Mouse (Mus musculus) cerebellum, adult 8-10 months (tissue): ENCODE results near the gene Dusp22.

Experiments used
- DNase-seq: peaks from one replicate; pipeline ENCODE4 v3.0.0; 2022

The Dusp22 gene

DNA sequence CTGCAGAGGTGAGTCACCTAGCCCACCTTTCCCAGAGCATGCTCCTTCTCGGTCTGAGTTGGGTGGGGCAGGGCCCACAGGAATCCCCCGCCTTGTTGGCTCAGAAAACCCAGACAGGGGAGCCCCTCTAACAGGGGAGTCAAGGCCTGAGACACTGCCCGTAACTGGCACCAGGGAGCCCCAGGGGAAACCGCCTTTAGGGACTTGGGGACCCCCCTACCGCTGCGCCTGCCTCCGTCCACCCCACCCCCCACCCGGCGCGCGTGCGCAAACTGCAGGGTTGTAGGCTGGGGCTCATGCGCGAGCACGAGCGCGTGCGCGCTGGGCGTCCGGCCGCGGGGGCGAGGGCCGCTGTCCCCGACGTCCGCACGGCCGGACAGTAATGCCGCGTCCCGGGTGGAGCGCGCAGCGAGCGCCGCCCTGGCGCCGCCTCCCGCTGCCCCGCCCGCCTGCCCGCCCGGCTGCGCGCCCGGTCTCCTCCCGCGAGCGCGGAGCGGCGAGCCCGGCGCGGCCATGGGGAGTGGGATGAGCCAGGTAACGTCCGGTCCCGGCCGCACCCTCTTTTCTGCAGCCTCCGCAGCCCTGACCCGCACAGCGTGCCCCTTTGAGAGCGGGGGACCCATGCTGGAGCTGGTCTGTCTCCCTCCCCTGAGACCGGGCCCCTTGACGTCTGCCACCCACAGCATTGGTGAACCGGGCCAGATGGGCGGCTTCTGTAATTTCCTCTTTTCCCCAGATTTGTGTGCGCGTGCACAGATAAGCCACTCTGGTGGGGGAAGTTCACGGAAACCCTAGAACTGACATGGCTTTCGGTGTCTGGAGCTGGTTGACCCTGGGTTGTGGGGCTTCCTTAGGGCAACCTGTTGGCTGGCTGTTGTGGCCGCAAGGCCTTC is at the start of gene Dusp22:
Gene Dusp22, plus strand, starts transcription at position 387 of the 893 bp plus-strand sequence.
- peak; percentile 87 for DNase-seq

DNA sequence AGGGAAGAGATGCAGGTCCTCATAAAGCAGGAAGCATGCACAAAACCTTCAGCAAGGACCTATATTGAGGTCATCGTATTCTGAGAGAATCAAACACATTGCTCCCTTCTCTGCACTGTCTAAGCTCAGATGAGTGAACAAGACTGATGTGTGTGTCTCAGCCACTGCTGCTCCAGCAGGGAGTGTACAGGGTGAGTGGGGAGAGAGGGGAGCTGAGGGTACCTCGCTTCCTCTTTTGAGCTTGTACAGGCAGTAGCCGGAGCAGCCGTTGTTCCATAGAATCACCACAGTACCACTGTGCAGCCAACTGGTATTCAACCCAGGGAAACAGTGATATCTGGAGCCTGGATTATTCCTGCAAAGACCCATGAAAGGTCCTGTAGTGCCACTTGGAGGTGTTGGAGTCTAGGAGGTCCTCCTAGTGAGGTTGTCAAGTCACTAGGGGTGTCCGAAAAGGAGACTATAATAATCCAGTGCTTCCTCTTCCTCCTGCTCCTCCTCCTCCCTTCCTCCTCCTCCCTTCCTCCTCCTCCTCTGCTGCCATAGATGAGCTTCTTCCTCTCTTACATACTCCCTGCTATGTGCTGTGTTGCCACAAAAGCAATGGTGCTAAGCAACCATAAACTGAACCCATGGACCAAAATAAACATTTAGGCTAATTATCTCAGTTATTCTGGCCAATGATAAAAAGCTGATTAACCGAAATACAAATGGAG is 47.6 kb upstream of the Dusp22 start:
- no peak for DNase-seq

DNA sequence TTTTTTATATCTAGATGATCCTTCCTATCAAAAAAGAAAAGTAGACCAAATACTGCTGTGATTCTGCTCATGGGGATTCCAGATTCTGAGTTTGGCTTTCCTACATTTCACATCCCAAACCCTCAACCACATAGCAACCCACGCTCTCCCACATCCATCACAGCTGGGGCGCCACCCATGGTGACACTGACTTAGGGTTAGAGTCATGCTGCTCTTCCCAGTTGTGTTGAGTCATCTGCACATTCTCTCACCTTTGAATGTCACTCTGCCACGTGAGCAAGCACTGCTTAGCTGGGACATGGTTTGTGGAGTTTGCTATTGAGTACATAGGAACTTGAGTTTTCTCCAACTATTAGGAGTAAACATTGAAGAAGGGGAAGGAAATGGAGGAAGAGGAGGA is 40.1 kb upstream of the Dusp22 start:
- DNase-seq = no peak

DNA sequence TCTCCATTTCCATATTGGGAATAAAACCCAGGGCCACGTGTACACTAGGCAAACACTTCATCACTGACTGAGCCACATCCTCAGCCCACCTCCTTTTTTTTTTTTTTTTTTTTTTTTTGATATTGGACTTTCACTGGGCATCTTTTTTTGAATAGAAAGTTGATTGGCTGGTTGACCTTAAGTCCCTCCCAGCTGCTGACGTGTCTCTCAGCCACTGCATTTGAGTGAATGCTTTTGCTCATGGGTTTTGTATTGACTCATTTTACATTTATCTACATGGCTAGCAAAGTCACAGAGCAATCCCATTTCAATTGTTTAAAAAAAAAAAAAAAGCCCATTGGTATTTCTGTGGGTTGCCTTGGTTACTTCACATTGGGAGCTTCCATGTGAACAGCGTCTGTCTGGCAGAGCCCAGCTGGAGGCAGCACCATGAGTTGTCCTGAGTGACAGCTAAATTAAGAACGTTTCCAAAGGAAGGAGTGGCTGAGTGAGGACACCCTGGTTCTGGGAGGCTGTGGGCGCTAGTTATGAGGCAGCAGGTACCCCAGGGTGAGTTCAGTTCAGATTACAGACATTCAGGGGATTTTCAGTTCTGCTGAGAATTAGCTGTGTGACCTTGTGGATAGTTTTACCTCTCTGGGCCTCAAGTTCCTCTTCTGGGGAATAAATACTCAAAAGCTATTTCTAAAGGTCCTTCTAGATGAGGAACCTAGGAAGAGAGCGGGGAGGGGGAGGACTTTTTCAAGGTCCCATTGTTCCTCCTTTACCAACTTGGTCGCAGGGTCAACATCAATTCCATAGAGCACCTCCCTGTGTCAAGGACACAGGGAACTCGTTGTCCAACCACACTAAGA is 31.4 kb upstream of the Dusp22 start:
- no peak for DNase-seq

DNA sequence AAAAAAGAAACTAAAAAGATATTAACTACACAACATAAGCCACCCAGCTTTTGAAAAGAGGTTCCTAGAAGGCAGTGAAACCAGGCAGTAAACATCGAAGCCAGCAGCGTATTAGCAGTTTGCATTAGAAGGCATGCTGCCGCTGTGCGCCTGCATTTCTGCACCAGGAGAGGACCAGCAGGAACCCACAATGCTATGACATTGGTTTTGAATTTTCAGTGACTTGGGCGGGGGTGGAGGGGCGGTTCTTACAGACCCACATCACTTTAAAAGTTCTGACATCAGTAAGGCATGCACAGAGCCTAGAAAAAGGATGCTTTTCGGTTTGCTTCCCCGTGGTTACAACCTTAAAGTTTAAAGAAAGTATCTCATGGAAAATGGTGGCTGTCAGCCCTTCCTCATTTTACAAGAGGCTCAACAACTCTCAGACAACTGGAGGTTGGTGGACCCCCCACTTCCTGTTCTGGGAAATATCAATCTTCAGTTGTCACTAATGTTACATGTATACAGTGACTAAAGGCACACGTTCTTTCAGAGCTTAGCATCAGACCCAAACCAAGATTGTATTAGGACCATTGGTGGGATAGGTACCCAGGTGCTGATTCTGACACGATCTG is 29.9 kb upstream of the Dusp22 start:
- DNase-seq = no peak

DNA sequence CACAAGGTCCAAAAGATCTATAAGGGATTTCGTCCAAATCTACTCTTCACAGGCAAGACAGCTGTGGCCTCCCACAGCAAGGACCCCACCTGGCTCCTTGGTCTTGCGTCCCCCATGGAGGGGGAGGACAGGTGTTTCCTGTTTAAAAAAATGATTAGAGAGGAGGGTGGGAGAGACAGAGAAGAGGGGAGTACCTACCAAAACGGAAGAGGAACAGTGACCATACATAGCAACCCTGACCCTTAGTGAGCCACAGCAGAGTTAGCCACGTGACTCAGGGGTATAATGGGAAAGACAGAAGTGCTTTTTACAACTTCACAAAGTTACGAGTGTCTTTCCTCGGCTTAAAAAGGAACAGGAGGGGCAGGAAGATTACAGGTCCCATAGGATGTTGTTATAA is 26.8 kb upstream of the Dusp22 start:
- DNase-seq = no peak

DNA sequence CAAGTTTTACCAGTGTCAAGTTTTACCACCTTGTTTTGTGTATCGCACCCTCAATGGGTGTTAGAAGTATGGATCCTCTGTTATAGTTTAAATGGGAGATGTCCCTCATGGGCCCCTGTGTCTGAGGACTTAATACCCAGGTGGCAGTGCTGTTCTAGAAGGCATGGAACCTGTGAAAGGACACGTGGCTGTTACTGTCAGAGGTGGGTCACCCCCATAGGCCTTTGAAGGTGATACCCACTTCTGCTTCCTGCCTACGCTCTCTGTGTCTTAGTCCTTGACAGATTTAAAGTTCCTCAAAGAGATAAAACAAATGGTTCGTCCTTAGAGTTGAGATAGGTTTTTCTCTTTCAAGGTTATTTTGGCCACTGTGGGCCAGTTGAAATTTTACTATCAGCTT is 23.3 kb upstream of the Dusp22 start:
- DNase-seq = no peak

DNA sequence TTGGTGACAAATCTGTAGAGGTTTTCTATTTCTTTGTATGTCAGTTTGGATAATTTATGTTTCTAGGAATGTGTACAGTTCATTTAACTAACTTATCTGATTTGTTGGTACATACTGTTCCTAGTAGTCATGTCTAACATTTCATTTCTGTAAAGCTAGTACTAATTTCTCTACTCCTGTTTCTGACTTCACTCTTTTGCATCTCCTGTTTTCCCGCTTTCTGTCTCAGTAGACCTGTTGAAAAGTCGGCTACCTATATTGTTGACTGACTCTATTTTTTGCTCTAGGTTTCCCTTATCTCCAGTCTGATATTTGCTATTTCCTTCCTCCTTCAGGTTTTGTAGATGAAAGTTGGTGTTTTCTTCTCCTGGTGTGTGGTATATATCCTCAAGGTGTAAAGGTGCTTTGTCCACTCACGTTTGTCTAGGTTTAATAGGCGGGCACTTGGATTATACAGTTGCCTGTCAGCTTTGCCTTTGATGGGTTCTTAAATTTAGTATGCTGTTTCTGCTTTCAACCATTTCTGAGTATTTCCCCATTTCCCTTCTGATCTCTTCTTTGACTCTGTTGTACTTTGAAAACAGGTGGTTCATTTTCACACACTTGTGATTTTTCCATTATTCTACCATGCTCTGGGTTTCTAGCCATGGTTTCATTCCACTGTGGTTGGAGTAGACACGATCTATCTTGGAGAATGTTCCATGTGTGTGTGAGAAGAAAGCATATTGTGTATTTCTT is 21.3 kb upstream of the Dusp22 start:
- no peak for DNase-seq

DNA sequence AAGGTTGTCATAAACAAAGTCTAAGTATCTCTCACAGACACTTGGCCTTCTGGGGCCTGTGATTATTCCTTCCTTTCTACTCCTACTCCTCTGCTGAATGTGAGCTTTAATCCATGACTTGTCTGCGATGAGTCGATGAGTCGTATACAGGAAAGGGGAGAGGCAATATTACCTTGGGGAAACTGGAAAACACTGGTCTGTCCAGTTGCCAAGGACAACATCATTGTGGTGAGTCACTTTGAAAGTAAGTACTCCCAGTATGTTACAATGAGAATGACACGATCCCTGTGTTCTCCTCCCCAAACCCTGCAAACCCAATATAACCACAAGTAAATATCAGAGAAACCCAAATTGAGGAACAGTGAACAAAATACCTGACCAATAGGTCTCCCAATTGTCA is 17.7 kb upstream of the Dusp22 start:
- no peak for DNase-seq

DNA sequence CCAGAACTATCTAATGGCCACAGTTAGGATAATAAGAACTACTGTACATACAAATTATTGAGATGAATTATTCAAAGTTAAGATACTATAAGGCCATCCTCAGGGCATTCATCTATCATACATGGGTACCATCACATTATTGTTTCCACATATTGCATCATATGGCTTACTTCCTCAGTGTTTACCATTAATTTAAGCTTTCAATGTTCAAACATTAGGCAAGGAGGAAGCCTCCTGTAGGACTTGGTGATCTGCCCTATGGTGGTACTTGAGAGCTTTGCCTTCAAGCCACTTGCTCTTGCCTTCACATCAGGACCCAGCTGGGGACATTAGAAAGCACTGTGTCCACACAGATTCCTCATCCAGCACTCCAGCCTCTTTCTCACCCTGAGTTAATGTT is 11.3 kb upstream of the Dusp22 start:
- no peak for DNase-seq

DNA sequence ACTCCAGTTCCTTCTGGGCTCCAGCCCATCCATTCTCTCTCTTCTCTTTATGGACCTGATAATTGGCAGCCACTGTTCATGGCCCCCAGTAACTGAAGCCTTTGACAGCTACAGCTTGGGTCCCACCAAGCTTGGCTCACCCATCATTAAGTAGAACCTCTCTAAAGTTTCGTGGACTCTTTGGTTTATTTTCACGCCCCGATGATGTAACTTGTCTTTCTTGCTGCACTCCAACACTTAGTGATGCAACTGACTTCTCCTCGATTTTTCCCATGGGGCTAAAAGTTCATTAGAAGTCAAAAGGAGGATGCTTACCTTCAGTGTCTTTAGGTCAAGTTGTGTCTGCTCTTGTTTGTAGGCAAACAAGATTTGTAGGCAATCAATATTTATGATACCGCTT is 10.6 kb upstream of the Dusp22 start:
- no peak for DNase-seq

DNA sequence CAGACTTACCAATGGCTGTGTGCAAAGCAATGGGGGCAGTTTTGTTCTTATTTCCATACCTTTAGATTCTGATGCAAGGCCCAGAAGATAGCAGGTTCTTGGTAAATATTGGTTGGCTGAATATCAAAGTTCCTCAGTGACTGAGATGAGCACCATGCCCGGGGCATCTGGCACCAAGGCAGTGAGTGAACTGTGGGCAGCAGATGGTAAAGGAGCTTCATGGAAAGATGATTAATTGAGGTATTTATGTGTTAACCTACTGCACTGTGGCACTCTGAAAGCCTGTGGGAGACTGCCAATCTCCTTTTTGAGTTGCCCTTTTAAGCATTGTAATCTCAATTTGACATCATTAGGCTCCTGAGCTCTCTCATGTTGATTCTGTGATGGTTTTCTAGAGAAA is 9.1 kb upstream of the Dusp22 start:
- DNase-seq = no peak

DNA sequence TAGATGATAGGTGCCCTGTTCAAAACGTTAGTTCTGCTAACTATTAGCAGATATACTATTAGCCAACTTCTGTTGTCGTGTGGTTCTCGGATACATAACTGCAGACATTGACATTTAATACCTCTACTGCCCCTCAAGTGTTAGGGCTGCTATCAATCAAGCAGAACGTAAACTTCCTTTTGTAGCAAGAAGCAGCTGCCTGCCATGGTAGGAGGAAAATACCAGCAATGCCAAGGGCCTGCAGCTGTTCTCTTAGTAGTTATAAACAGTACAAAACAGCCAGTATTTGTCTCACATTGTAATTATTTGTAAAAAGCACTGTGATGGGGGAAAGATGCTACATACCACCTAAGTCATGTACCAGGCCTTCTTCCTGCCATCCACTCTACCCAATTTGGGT is 6.7 kb upstream of the Dusp22 start:
- DNase-seq = no peak

DNA sequence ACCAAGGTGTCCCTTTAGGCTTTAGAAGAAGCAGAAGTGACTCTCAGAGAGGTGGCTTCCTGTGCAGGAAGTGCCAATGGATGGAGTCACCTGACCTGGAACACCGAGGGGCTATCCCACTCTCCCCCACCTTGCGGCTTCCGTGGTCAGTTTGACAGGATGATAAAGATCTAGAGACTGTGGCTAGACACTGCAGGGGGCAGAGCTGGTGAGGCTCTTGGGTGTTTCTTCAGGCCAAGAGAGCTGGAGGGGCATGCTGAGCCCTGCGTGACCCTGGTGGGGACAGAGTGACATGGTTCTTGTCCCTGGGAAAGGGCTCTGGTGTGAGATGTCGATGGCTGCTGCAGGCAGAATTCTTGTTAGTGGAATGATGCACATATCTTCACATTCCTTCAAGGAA is 5.3 kb upstream of the Dusp22 start:
- no peak for DNase-seq

DNA sequence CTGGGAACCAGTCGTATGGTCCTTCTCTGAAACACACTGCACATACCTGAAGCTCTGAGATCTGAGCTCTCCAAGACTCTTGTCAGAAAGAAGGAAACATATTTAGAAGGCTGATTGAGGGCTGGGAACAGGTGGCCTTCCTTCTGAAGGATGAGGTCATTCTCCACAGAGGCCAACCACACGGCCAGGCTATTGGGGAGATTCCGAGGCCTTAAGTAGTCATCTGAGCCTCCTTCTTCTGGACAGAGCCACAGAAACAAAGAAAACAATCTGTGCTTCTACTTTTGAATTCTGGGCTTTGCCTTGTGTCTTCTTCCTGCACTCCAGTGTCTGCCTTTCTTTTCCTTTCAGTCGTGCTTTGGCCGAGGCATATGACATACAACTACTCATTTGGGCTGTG is 2.9 kb upstream of the Dusp22 start:
- DNase-seq = no peak

DNA sequence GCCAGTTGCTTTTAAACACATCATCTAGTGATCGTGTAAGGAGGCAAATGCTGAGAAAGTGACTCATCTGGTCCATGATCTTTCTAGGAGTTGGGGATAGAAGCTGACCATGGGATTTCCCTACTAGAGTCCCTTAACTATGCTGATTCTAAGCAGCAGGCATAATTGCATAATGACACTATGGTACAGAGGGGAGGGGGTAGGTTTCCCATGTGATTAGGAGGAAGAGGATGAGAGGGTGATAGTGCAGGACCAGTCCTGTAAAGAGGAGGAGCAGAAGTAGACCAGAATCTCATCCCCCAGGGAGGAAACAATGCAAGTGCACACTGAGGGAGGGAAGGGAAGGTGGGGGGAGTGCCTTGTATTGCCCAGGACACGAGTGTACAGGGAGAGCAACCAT is 2.0 kb upstream of the Dusp22 start:
- no peak for DNase-seq

DNA sequence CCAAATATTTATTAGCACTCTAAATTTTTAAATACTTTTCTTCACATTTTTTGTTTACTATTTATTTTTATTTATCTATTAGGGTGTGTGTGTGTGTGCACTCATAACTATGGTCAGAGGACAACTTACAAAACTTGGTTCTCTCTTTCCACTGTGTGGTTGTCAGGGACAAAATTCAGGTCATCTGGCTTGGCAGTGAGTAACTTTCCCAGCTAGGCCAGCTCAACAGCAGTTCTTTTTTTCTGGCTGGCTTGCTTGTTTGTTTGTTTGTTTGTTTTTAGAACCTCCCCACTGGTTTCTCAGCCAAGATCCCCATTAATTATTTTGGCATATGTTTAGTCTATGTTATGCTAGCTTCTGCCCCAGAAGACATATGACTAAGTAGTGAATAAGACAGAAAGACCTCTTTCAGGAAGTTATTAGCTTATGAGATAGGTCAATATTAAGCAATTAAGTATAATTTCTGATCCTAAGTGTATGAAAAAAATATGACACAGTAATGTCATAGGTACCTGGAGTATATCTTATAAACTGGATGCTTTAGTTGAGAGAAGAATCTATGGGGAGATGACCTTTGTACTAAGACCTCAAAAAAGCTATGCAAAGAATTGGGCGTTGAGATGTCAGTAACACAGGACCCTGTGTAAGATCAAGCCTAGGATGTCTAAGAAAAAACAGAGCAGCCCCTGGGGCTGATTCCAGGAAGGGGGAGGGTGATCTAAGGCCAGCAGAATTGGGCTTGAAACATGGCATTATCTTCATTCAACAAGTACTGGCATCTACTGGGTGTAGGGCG is 1.4 kb upstream of the Dusp22 start:
- no peak for DNase-seq

DNA sequence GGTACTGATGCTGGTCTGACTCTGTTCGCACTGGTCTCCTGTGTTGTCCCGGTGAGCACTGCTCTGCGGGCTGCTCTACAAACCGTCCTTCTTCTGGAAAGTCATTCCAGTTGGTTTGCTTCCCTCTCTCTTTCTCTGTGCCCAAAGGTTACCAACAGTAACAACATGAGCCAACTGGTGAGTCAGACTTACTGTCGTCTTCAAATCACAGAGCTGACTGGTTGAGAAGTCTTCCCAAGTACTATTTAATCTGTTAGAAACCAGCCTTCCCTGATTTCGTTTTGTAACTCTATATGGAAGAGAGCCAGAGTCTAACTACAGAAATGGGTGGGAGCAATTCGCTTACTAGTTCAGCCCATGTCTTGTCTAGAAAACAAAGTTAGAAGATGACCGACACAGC is 5.5 kb downstream of the Dusp22 start:
- DNase-seq = no peak

DNA sequence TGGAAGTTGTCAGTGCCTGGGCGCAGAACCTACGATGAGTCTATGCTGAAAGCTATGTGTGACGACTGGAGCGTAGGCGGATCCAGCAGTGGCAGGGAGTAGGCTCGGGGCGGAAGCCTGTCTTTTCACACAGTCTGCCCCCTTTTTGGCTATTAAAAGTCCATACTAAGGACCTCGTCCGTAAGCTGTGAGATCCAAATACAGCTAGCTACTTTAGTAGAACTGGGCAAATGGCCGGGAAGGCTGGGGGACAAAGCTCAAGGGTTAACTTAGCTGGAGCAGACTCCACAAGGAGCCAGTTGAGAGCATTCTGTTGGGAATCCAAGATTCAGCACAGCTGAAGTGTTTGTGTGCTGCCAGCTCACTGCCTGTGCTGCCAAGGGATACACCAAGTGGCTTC is 6.7 kb downstream of the Dusp22 start:
- no peak for DNase-seq

DNA sequence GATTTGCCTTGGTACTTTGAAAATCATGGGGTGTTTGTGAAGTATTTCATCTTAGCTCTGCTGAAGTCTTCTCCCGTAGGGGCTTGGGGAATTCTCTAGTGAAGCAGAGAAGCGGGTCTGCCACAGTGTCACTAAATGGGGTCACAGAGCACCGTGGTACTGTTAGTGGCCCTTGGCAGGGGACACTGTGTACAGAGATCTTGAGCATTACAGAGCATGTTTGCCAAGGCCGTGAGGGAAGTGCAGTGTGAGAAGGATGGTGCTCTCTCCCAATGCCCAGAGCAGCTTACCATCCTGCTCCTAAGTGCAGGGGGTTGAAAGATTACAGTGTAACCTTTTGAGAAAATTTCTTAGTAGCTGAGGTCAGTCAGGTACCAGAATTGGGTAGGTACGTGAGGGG is 8.5 kb downstream of the Dusp22 start:
- DNase-seq = no peak

DNA sequence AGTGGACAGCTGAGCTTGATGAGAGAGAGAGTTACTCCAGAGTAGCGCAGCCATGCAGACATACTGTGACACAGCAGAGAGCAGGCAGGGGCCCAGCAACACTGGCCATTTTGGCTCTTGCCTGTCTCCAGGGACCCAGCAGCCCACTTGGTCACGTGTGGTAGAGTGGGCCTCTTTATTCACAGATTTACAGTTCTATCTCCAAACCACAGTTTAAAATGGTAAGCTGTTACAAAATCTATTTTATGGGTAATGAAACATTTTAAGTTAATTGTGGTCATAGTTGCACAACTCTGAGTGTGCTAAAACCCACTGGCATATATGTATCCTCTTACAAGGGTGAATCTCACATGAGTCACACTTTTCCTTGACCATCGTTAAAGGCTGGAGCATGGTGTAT is 9.5 kb downstream of the Dusp22 start:
- DNase-seq = no peak

DNA sequence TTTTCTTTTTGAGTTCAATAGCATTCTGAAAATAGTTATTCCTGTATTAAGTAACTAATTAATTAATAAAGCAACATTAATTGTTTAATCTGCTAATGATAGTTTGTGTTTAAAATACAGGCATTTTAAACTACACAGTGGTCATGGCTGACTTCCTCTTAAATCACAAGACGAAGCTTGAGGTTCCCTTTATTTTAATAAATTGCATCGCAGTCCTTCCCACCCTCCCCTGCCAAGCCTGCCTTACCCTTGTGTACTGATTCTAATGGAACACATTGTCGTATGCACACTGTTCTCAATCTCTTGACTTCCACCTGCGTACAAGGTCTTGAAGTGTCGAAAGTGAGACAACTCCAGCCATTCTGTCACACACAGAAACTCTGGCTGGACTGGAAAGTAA is 14.1 kb downstream of the Dusp22 start:
- DNase-seq = no peak
